Mouse (Mus musculus): ENCODE results near the gene Sirpb1c. TPM values are rescaled to one million over a fixed set of nuclear protein-coding genes. Genes with fewer than 3 reads are reported as not detected.
"Not testable (repeated sequence)": the region's sequence is repeated elsewhere in the genome, so short reads cannot be mapped to it uniquely, and the experiment has no call there.

Sirpb1c gene
- not detected in 2 replicates for polyA plus RNA-seq (2015; fragmentation: Nextera tagmentation; extraction: Ambion mirVana)

DNA sequence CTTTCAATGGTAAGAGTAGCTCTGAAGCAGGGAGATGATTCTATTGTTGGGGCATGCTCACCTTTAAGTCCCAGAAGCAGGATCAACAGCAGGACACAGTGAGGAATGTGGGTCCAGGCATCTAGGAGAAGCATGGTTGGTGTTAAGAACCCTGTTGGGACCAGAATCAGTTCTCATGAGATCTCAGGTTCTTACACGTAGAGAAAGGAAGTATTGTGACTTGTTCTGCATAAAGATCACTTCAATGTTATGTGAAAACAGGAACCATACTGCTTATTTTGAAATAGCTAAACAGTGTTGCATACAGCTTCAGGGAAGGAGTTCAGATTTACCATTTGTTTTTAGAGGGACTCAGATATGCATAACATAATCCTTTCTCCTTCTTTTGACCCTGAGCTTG, at the start of gene Sirpb1c:
TSS of gene Sirpb1c (minus strand) at position 249 of the 400 bp plus-strand sequence.
- H3K9ac ChIP-seq (replicated peaks; ENCODE audit: low read depth, low read length); H3K4me1 ChIP-seq (replicated peaks; ENCODE audit: control insufficient read depth, insufficient read depth, low read length); H3K27ac ChIP-seq (ENCODE audit: low read length); ATAC-seq; H3K4me3 ChIP-seq (replicated peaks; ENCODE audit: low read length); H3K27me3 ChIP-seq (replicated peaks; ENCODE audit: control insufficient read depth, insufficient read depth, low read length); H3K36me3 ChIP-seq (ENCODE audit: control insufficient read depth, insufficient read depth); H3K4me2 ChIP-seq (ENCODE audit: low read length); H3K9me3 ChIP-seq (ENCODE audit: control insufficient read depth, low read length): not testable (repeated sequence)
- WGBS: no CpG with 5 or more reads among the region's 1 CpGs

DNA sequence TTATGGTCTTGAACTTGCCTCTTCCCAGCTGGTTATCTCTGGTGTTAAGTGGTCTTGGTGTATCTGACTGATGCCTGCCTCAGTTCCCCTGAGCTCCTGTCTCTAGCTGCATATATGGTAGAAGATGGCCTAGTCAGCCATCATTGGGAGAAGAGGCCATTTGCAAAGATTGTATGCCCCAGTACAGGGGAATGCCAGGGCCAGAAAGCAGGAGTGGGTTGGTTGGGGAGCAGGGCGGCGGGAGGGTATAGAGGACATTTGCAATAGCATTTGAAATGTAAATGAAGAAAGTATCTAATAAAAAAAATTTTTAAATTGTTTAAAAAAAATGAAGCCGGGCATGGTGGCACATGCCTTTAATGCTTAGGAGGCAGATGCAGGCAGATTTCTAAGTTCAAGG, 38.1 kb upstream of the Sirpb1c start:
- no peak for ATAC-seq
- H3K4me1 ChIP-seq (replicated peaks; ENCODE audit: control insufficient read depth, insufficient read depth, low read length): no peaks in the 10 kb centered on the region
- no peaks in the 10 kb centered on the region for H3K36me3 ChIP-seq (ENCODE audit: control insufficient read depth, insufficient read depth)
- H3K4me2 ChIP-seq (ENCODE audit: low read length): no peak overlapping the region
- no peak overlapping the region for H3K4me3 ChIP-seq (replicated peaks; ENCODE audit: low read length)
- no peak overlapping the region for H3K9ac ChIP-seq (replicated peaks; ENCODE audit: low read depth, low read length)
- H3K27me3 ChIP-seq (replicated peaks; ENCODE audit: control insufficient read depth, insufficient read depth, low read length): no peaks in the 10 kb centered on the region
- WGBS: 96% methylated on average over 3 of the region's 3 CpGs
- no peaks in the 10 kb centered on the region for H3K9me3 ChIP-seq (ENCODE audit: control insufficient read depth, low read length)
- H3K27ac ChIP-seq (ENCODE audit: low read length): no peak overlapping the region

DNA sequence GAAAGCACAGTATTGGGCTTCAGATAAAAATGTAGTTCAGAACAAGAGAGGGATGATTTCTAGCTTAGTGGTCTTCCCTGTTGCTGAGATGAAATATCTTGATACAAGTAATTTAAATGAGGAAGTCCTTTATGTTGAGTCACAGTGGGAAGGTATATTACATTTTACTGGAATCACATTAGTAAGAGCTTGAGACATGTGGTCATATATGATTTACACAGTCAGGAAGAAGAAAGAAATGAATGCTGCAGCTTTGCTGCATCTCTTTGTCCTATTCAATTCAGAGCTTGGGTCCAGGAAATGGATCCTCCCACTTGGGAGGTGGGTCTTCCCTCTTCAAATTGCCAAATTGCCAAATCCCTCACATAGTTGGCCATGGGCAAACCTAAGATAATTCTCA, 7.4 kb upstream of the Sirpb1c start:
- ATAC-seq; H3K27ac ChIP-seq (ENCODE audit: low read length); H3K9me3 ChIP-seq (ENCODE audit: control insufficient read depth, low read length); H3K9ac ChIP-seq (replicated peaks; ENCODE audit: low read depth, low read length); H3K4me1 ChIP-seq (replicated peaks; ENCODE audit: control insufficient read depth, insufficient read depth, low read length); H3K4me3 ChIP-seq (replicated peaks; ENCODE audit: low read length); H3K27me3 ChIP-seq (replicated peaks; ENCODE audit: control insufficient read depth, insufficient read depth, low read length); H3K36me3 ChIP-seq (ENCODE audit: control insufficient read depth, insufficient read depth); H3K4me2 ChIP-seq (ENCODE audit: low read length): not testable (repeated sequence)

DNA sequence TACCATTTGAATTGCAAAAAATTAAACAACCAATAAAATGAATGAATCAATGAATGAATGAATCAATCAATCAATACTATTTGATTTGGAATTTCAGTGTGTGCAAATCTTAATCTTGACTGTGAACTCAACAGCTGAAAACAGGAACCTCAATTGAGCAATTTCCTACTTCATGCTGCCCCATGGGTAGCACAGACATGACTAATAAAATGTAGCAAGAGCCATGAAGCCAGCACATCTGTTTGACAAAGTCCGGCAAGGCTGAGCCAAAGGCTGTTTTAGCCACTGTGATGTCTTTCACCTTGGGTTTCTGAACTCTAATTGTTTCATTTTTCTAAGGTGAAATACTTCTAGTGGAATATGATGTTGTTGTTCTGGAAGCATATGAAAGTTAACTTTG, 1.6 kb upstream of the Sirpb1c start:
- Histone ChIP-seq H3K9ac (replicated peaks; ENCODE audit: low read depth, low read length) (no peak overlapping the region), H3K36me3 (ENCODE audit: control insufficient read depth, insufficient read depth) (no peaks in the 10 kb centered on the region), H3K4me1 (replicated peaks; ENCODE audit: control insufficient read depth, insufficient read depth, low read length) (no peaks in the 10 kb centered on the region), H3K9me3 (ENCODE audit: control insufficient read depth, low read length) (no peaks in the 10 kb centered on the region), H3K27me3 (replicated peaks; ENCODE audit: control insufficient read depth, insufficient read depth, low read length) (no peaks in the 10 kb centered on the region), H3K4me3 (replicated peaks; ENCODE audit: low read length) (no peak overlapping the region), H3K4me2 (ENCODE audit: low read length) (no peak overlapping the region), H3K27ac (ENCODE audit: low read length) (no peak overlapping the region)
- WGBS: 92% methylated on average over 1 of the region's 1 CpGs
- ATAC-seq: no peak

DNA sequence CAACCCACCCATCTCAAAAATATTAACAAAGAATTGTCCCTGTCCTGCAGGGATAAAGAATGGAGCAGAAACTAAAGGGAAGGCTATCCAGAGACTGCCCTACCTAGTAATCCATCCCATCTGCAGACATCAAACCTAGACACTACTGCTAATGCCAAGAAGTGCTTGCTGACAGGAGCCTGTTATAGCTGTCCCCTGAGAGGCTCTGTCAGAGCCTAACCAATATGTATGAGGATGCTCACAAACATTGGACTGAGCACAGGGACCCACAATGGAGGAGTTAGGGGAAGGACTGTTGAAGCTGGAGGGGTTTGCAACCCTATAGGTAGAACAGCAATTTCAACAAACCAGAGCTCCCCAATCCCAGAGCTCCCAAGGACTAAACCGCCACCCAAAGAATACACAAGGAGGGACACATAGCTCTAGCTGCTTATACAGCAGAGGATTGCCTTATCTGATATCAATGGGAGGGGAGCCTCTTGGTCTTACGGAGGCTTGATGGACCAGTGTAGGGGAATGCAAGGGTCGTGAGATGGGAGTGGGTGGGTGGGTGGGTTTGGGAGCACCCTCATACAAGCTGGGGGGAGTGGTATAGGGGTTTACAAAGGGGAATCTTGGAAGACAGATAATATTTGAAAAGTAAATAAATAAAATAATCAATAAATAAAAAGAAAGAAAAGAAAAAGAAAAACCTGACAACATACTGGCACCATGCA, 838 bp downstream of the Sirpb1c start:
- ATAC-seq: no peak
- Histone ChIP-seq H3K9me3 (ENCODE audit: control insufficient read depth, low read length) (no peaks in the 10 kb centered on the region), H3K36me3 (ENCODE audit: control insufficient read depth, insufficient read depth) (no peaks in the 10 kb centered on the region), H3K27me3 (replicated peaks; ENCODE audit: control insufficient read depth, insufficient read depth, low read length) (no peaks in the 10 kb centered on the region), H3K27ac (ENCODE audit: low read length) (no peak overlapping the region), H3K4me2 (ENCODE audit: low read length) (no peak overlapping the region), H3K4me1 (replicated peaks; ENCODE audit: control insufficient read depth, insufficient read depth, low read length) (no peaks in the 10 kb centered on the region), H3K4me3 (replicated peaks; ENCODE audit: low read length) (no peak overlapping the region), H3K9ac (replicated peaks; ENCODE audit: low read depth, low read length) (no peak overlapping the region)
- WGBS: 85% methylated on average over 3 of the region's 3 CpGs

DNA sequence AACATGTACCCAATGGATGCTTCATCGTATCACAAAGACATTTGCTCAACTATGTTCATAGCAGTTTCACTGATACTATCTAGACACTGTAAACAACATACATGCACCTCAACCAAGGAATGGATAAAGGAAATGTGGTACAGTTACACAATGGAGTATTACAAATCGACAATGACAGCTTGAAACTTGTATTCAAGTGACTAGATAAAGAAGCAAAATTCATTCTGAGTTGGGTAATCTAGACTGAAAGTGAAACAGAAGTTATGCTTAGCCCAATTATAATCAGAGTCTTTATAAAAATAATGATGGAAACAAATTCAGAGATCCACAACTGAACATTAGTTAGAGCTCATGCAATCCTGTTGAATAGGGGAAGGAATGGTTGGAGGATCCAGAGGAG, 74.7 kb downstream of the Sirpb1c start:
- H3K4me1 ChIP-seq (replicated peaks; ENCODE audit: control insufficient read depth, insufficient read depth, low read length); H3K9ac ChIP-seq (replicated peaks; ENCODE audit: low read depth, low read length); H3K4me2 ChIP-seq (ENCODE audit: low read length); H3K27me3 ChIP-seq (replicated peaks; ENCODE audit: control insufficient read depth, insufficient read depth, low read length); ATAC-seq; H3K36me3 ChIP-seq (ENCODE audit: control insufficient read depth, insufficient read depth); H3K9me3 ChIP-seq (ENCODE audit: control insufficient read depth, low read length); H3K4me3 ChIP-seq (replicated peaks; ENCODE audit: low read length); H3K27ac ChIP-seq (ENCODE audit: low read length): not testable (repeated sequence)
- WGBS: 67% methylated on average over 2 of the region's 2 CpGs

Other genes with a start within 250 kb of the Sirpb1c start
- not detected in 2 replicates for gene Gm5150, start 157.9 kb upstream of the Sirpb1c start, polyA plus RNA-seq (2015; fragmentation: Nextera tagmentation; extraction: Ambion mirVana)